Mouse (Mus musculus): ENCODE measurements around the gene Tial1.

- TF ChIP-seq CTCF (IDR thresholded peaks at IDR 0.05; ENCODE audit: borderline replicate concordance, extremely low read depth, insufficient read depth, insufficient read length) (no peak), POLR2A (IDR thresholded peaks at IDR 0.05; ENCODE audit: borderline replicate concordance, extremely low read depth, insufficient read depth, insufficient read length, poor library complexity, severe bottlenecking) (no peak)
Measured at GRCm38 (mm10) chr7:128440584-128440983, 20.9 kb downstream of the Tial1 start.
